In genomic region chr12:24857354-24857753, GRCm38 (mm10) we compare ENCODE assay signal across 23 mouse cellular contexts.
"Had no signal": no experiment of that assay in that cellular context is flagged by ENCODE, and none has a peak within 500 bp of the region (broad histone marks: within the 10 kb centered on the region; RNA-seq: fewer than 3 reads in every experiment).

No protein-coding gene starts in this region.

- H3K9ac ChIP-seq: limb, embryonic 12.5 days; limb, embryonic 15.5 days; liver, embryonic 14.5 days; liver, postnatal 0 days; lung, embryonic 14.5 days; midbrain, embryonic 13.5 days; neural tube, embryonic 13.5 days had no signal

- H3K9me3 ChIP-seq: limb, embryonic 12.5 days; limb, embryonic 15.5 days; midbrain, embryonic 10.5 days; midbrain, embryonic 13.5 days; neural tube, embryonic 13.5 days had no signal

- ATAC-seq: liver, postnatal 0 days; midbrain, embryonic 13.5 days; midbrain, embryonic 16.5 days had no signal

- DNase-seq: kidney, adult 11 months; kidney, adult 8-10 months; kidney, postnatal 25 days; left cerebral cortex, postnatal 4 days; liver, postnatal 0 days; lung, embryonic 14.5 days; lung, postnatal 14 days; lung, postnatal 4 days; retina, postnatal 1 day; right cerebral cortex, postnatal 25 days; spleen, adult 18-20 months; thymus, adult 18-20 months; thymus, postnatal 36 days had no signal

- H3K27ac ChIP-seq: kidney, postnatal 0 days; limb, embryonic 12.5 days; limb, embryonic 15.5 days; liver, embryonic 14.5 days; midbrain, embryonic 10.5 days; midbrain, embryonic 13.5 days; neural tube, embryonic 13.5 days had no signal

- H3K4me3 ChIP-seq: limb, embryonic 12.5 days; limb, embryonic 15.5 days; midbrain, embryonic 10.5 days; midbrain, embryonic 13.5 days; myocyte; neural tube, embryonic 13.5 days had no signal

- H3K36me3 ChIP-seq: limb, embryonic 12.5 days; limb, embryonic 15.5 days; midbrain, embryonic 10.5 days; midbrain, embryonic 13.5 days; neural tube, embryonic 13.5 days had no signal

- H3K4me1 ChIP-seq: limb, embryonic 12.5 days had no signal

- H3K27me3 ChIP-seq: limb, embryonic 12.5 days; limb, embryonic 15.5 days; midbrain, embryonic 13.5 days; neural tube, embryonic 13.5 days had no signal

- H3K4me2 ChIP-seq: limb, embryonic 12.5 days; limb, embryonic 15.5 days; liver, embryonic 11.5 days; lung, embryonic 14.5 days; midbrain, embryonic 13.5 days; neural tube, embryonic 13.5 days had no signal
